In genomic region chr4:127612761-127613160, GRCm38 (mm10) we compare ENCODE assay signal across 8 mouse cellular contexts.
DNase-seq lines count a peak whose midpoint lies in the region; ATAC-seq and TF ChIP-seq lines count a peak whose summit lies in the region.

No protein-coding gene starts in this region.

- WGBS in liver, embryonic 12.5 days (ENCODE audit: insufficient replicate concordance): 39% methylated on average over 8 of the region's 8 CpGs
- 58% methylated on average over 8 of the region's 8 CpGs for WGBS in midbrain, embryonic 15.5 days

- H3K36me3 ChIP-seq in liver, embryonic 12.5 days: no peaks in the 10 kb centered on the region
- no peaks in the 10 kb centered on the region for H3K36me3 ChIP-seq in midbrain, embryonic 15.5 days (replicated peaks)

- ATAC-seq in liver, embryonic 12.5 days: no peak
- no peak for ATAC-seq in midbrain, embryonic 15.5 days (replicated peaks)

- no peak overlapping the region for H3K4me3 ChIP-seq in gastrocnemius, adult 2 months
- no peak overlapping the region for H3K4me3 ChIP-seq in liver, embryonic 12.5 days
- no peak overlapping the region for H3K4me3 ChIP-seq in midbrain, embryonic 15.5 days

- no peaks in the 10 kb centered on the region for H3K9me3 ChIP-seq in liver, embryonic 12.5 days (replicated peaks)
- H3K9me3 ChIP-seq in midbrain, embryonic 15.5 days: no peaks in the 10 kb centered on the region

- H3K9ac ChIP-seq in liver, embryonic 12.5 days: no peak overlapping the region
- H3K9ac ChIP-seq in midbrain, embryonic 15.5 days: no peak overlapping the region

- intact Hi-C loops in gastrocnemius, adult 2 months (cut with DNase I): loop anchor here (5.0 kb wide), 1 partner anchor 245 kb away; no protein-coding TSS in a partner anchor
- intact Hi-C loops in heart, postnatal 36 days (cut with DNase I): loop anchor here (1.0 kb wide), 1 partner anchor 244 kb away; no protein-coding TSS in a partner anchor

- no peaks in the 10 kb centered on the region for H3K4me1 ChIP-seq in liver, embryonic 12.5 days
- H3K4me1 ChIP-seq in midbrain, embryonic 15.5 days: no peaks in the 10 kb centered on the region

- TF ChIP-seq CTCF in gastrocnemius, adult 2 months (IDR thresholded peaks at IDR 0.05): peak; percentile 36; the same call in 1 of the 2 replicates

- DNase-seq in gastrocnemius, adult 2 months: no peak
- no peak for DNase-seq in gastrocnemius, adult 8-10 months (ENCODE audit: low spot score in 2 of 2)
- peak; percentile 18 for DNase-seq in liver
- peak; percentile 22 for DNase-seq in adrenal gland, postnatal 25 days
- DNase-seq in heart, postnatal 36 days: peak; percentile 8 to 30
- peak; percentile 15 for DNase-seq in testis, postnatal 14 days (ENCODE audit: low spot score)

- H3K27ac ChIP-seq in gastrocnemius, adult 2 months: no peak overlapping the region
- no peak overlapping the region for H3K27ac ChIP-seq in liver, embryonic 12.5 days
- H3K27ac ChIP-seq in midbrain, embryonic 15.5 days: no peak overlapping the region

- H3K27me3 ChIP-seq in liver, embryonic 12.5 days (replicated peaks): no peaks in the 10 kb centered on the region
- no peaks in the 10 kb centered on the region for H3K27me3 ChIP-seq in midbrain, embryonic 15.5 days (replicated peaks)

- H3K4me2 ChIP-seq in liver, embryonic 12.5 days: no peak overlapping the region
- no peak overlapping the region for H3K4me2 ChIP-seq in midbrain, embryonic 15.5 days

Comparison
In these comparisons a context has a peak if more than half of its experiments do, and no peak if none do; other contexts are left out.
1. DNase-seq: peak in liver (single experiment), adrenal gland, postnatal 25 days (single experiment), heart, postnatal 36 days (2 of 2) and testis, postnatal 14 days (single experiment); none in gastrocnemius, adult 2 months (single experiment) and gastrocnemius, adult 8-10 months (0 of 2).